Mouse (Mus musculus) embryonic facial prominence, embryonic 11.5 days (tissue): ENCODE measurements around the gene Dkk2. TPM values are rescaled to one million over a fixed set of nuclear protein-coding genes. Genes with fewer than 3 reads are reported as not detected.
A peak's percentile ranks its signal among the peaks of the same experiment; 100 is the strongest.

Source experiments
- ATAC-seq: fragments of 200-750 bp; cut with Nextera tagmentation; replicated peaks from 2 replicates; pipeline ENCODE4 v1.8.0; 2017; ENCODE audit warnings: low read depth; ENCODE audit not compliant: insufficient number of reproducible peaks, low FRiP score, low TSS enrichment
- DNase-seq: peaks from one replicate; pipeline ENCODE4 v3.0.0-alpha.2; 2015; ENCODE audit warnings: low spot score
- H3K27ac ChIP-seq: fragments of 300-500 bp; sonication (generic); replicated peaks from 2 replicates; pipeline ENCODE4 v1.5.1; 2014; ENCODE audit warnings: mild to moderate bottlenecking, low read depth, low read length, control low read depth
- H3K27me3 ChIP-seq: fragments of 300-500 bp; sonication (generic); 2 replicates; pipeline ENCODE4 v1.6.1; 2014; ENCODE audit warnings: mild to moderate bottlenecking, low read length, moderate library complexity, mixed read lengths; ENCODE audit not compliant: control insufficient read depth, insufficient read depth
- H3K36me3 ChIP-seq: fragments of 300-500 bp; sonication (generic); replicated peaks from 2 replicates; pipeline ENCODE4 v1.6.1; 2014; ENCODE audit warnings: low read depth, mild to moderate bottlenecking, low read length, moderate library complexity, mixed read lengths; ENCODE audit not compliant: control insufficient read depth, insufficient read depth
- H3K4me1 ChIP-seq: fragments of 300-500 bp; sonication (generic); 2 replicates; pipeline ENCODE4 v1.6.1; 2014; ENCODE audit warnings: low read length, mixed read lengths; ENCODE audit not compliant: control insufficient read depth, insufficient read depth
- H3K4me2 ChIP-seq: fragments of 300-500 bp; sonication (generic); 2 replicates; pipeline ENCODE4 v1.6.1; 2014; ENCODE audit warnings: low read depth, mild to moderate bottlenecking, control low read depth, low read length, moderate library complexity
- H3K4me3 ChIP-seq: fragments of 300-500 bp; sonication (generic); 2 replicates; pipeline ENCODE4 v1.5.1; 2014; ENCODE audit warnings: low read depth, low read length, control low read depth
- H3K9ac ChIP-seq: fragments of 300-500 bp; sonication (generic); replicated peaks from 2 replicates; pipeline ENCODE4 v1.6.1; 2014; ENCODE audit warnings: mild to moderate bottlenecking, control low read depth, low read length
- H3K9me3 ChIP-seq: fragments of 300-500 bp; sonication (generic); replicated peaks from 2 replicates; pipeline ENCODE4 v1.6.1; 2016; ENCODE audit warnings: mild to moderate bottlenecking, low read length, inconsistent platforms, mixed read lengths; ENCODE audit not compliant: control insufficient read depth
- WGBS: fragments of 180-500 bp; shearing (Covaris S2); extraction: QIAGEN DNeasy Blood & Tissue Kit; methylation state at CpG from one replicate; pipeline ENCODE4 v1.1.7; 2014; 5-methylcytosine and 5-hydroxymethylcytosine counted together
- polyA plus RNA-seq: library from polyadenylated mRNA; unstranded; fragments of >200 nt; fragmentation: Nextera tagmentation; extraction: Ambion mirVana; gene quantifications from 2 replicates; pipeline ENCODE4 v1.2.1, GENCODE M21; 2014

The Dkk2 gene
- polyA plus RNA-seq, 1 experiment from 2014 or later: 20.0 TPM

DNA sequence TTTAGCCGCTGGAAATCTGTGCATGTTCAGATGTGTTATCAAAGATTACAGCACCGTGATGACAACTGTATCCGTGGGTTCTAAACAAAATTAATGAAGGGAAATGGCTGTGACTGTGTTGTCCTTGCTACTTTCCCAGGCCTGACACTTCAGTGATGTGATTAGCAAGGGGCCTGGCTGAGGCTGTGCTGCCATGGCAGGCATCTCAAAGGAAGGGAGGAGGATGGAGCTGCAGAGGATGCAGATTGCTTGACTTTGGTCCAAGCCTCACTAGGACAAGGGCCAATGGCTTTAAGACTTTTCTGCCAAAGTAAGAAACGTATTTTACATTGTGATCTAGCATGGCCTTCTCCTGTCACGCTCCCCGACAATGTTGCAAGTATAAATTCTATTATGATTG is 11.2 kb downstream of the Dkk2 start:
- ATAC-seq (no peak), DNase-seq (no peak)
- 74% methylated on average over 6 of the region's 6 CpGs for WGBS

DNA sequence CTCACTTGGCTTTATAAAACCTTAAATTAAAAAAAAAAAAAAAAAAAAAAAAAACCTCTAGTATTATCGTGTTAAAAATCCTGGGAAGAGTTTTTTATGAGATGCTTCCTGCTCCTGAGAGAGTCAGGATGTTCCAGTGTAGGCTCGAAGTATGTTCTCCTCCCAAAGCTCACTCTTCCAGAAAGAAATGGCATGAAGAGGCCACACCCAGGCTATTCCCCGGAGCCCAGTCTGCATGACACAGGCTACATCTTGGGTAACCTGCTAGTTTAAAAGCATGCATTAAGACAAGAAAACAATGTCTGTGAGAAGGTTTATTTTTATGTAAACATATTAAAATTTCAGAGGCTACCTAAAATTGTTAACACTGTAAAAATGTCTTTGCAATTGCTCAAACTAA is 15.7 kb downstream of the Dkk2 start:
- no peak for DNase-seq
- no peak overlapping the region for H3K4me3 ChIP-seq
- WGBS: 80% methylated on average over 3 of the region's 3 CpGs
- H3K9ac ChIP-seq: no peak overlapping the region
- no peak overlapping the region for H3K4me2 ChIP-seq
- H3K27ac ChIP-seq: no peak overlapping the region
- no peaks in the 10 kb centered on the region for H3K27me3 ChIP-seq
- no peaks in the 10 kb centered on the region for H3K36me3 ChIP-seq
- no peaks in the 10 kb centered on the region for H3K4me1 ChIP-seq
- ATAC-seq: no peak
- no peaks in the 10 kb centered on the region for H3K9me3 ChIP-seq

More for the DNA sequence above, 11.2 kb downstream of the Dkk2 start:
- Histone ChIP-seq H3K4me2 (no peak overlapping the region), H3K9ac (no peak overlapping the region), H3K4me1 (no peaks in the 10 kb centered on the region), H3K27me3 (no peaks in the 10 kb centered on the region), H3K27ac (no peak overlapping the region), H3K36me3 (no peaks in the 10 kb centered on the region), H3K9me3 (no peaks in the 10 kb centered on the region), H3K4me3 (no peak overlapping the region)

DNA sequence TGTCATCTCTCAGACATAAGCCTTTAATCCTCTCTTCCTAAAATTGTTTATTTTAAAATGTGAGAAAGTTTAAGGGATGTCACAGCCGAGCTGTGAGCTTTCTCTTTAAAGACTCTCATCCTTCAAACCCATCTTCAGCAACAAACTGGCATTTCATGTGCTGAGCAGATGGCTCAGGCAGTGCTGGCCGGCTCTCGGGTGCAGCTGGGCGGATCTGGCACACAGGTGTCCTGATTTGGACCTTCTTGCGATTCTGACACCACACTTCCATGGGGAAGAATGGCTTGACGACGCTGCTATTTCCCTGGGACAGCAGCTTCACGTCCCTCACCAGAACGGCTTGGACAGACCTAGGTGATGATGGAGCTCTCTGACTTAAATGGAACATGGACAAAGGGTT is 17.9 kb downstream of the Dkk2 start:
- Histone ChIP-seq H3K27ac (no peak overlapping the region), H3K4me2 (no peak overlapping the region), H3K4me3 (no peak overlapping the region), H3K9me3 (no peaks in the 10 kb centered on the region), H3K36me3 (no peaks in the 10 kb centered on the region), H3K27me3 (no peaks in the 10 kb centered on the region), H3K9ac (no peak overlapping the region), H3K4me1 (no peaks in the 10 kb centered on the region)
- WGBS: 53% methylated on average over 9 of the region's 9 CpGs
- DNase-seq (no peak), ATAC-seq (no peak)

DNA sequence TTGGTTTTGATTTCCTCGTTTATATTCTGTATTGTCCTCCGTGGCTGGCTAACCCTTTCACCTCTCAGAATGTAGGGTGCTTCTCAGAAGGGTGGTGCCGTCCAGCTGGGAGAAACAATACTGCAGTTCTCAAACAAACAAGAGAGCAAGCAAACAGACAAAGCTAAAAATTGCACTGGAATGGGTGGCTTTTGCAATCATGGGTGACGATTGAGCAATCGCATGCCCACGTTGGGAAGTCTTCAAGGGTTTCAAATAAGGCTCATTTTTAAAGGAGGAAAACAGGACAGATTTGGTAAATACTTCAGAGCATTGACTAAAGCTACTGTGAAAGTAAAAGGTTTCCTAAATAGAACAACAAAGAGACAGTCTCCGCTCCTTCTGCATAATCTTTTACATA is 18.4 kb downstream of the Dkk2 start:
- Histone ChIP-seq H3K27me3 (no peaks in the 10 kb centered on the region), H3K4me1 (no peaks in the 10 kb centered on the region), H3K36me3 (no peaks in the 10 kb centered on the region), H3K27ac (no peak overlapping the region), H3K4me3 (no peak overlapping the region), H3K4me2 (no peak overlapping the region), H3K9me3 (no peaks in the 10 kb centered on the region), H3K9ac (no peak overlapping the region)
- 55% methylated on average over 7 of the region's 7 CpGs for WGBS
- DNase-seq (no peak), ATAC-seq (no peak)

DNA sequence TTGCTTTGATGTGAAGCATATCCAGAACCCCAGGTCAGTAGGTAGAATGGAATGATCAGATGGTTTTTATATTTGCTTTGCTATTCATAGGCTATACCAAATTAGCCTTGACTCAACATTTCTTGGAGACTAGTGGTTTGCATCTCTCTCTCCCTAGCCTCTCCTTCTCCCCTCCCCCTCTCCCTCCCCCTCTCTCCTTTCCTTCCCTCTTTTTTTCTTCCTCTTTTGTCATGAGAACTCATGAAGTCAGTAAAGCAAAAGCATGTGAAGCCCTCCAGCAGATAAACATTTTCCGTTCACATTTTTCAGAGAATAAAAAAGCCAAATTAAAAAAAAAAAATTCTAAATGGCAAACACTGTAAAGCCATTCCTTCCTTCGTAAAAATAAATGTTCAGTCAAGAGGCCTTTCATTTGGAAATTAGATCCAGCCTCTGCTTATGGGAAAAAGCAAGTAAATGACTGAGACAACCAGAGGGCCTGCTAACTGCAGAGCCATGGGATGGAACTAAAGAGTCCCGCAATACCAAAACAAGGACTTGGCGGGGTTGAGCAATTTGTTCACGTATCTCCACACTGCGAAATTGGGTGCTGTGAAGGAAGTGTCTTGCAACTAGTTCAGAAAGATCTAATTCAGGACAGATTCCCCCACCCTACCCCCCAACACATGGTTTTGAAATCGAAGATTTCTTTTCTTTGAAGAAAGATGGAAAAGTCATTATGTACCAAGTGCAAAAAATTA is 30.9 kb downstream of the Dkk2 start:
- Histone ChIP-seq H3K4me3 (no peak overlapping the region), H3K36me3 (no peaks in the 10 kb centered on the region), H3K27ac (no peak overlapping the region), H3K9me3 (no peaks in the 10 kb centered on the region), H3K4me2 (no peak overlapping the region), H3K4me1 (no peaks in the 10 kb centered on the region), H3K27me3 (no peaks in the 10 kb centered on the region), H3K9ac (no peak overlapping the region)
- no peak for ATAC-seq
- WGBS: 77% methylated on average over 7 of the region's 7 CpGs
- no peak for DNase-seq

DNA sequence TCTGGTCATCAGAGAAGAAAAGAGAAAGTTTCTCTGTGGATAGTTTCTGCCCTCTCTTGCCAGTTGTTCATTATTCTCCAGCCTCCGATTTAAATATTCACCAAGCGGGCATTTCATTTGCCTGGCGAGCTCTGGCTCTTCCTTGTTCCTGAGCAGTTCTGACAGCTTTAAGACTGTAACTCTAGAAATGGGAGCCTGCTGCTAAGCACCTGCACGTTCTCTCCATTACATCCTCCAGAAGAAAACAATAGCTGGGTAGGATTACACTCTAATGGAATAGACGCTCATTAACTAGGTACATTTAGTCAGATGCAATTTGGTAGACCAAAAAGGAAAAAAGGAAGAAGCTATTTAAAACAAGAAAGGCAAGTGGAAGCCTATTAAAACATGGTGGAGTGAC is 36.3 kb downstream of the Dkk2 start:
- H3K4me2 ChIP-seq: no peak overlapping the region
- H3K9ac ChIP-seq: no peak overlapping the region
- H3K27me3 ChIP-seq: no peaks in the 10 kb centered on the region
- 51% methylated on average over 5 of the region's 5 CpGs for WGBS
- no peaks in the 10 kb centered on the region for H3K36me3 ChIP-seq
- no peaks in the 10 kb centered on the region for H3K9me3 ChIP-seq
- no peak overlapping the region for H3K4me3 ChIP-seq
- ATAC-seq (no peak), DNase-seq (no peak)
- H3K27ac ChIP-seq: no peak overlapping the region
- H3K4me1 ChIP-seq: no peaks in the 10 kb centered on the region

DNA sequence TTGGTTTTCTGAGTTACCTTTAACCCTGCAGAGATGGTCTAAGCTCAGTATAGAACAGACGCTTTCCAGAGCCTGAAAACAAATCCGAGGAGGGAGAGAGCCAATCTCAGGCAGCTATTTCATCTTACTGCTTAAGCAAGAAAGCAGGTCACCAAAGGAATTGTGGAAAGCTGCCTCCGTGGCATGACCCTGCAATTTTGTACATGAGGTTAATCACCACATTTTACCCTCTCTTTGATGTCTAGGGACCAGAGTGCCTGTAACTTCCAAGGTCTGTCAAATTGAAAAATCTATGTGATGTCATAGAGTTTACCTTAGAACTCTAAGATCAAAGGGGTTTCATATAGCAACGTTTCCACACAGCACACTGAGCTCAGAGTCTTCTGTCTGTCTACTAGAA is 37.5 kb downstream of the Dkk2 start:
- WGBS: 33% methylated on average over 4 of the region's 4 CpGs
- no peak overlapping the region for H3K4me2 ChIP-seq
- H3K9ac ChIP-seq: no peak overlapping the region
- no peaks in the 10 kb centered on the region for H3K27me3 ChIP-seq
- no peak overlapping the region for H3K27ac ChIP-seq
- no peaks in the 10 kb centered on the region for H3K36me3 ChIP-seq
- no peak overlapping the region for H3K4me3 ChIP-seq
- no peaks in the 10 kb centered on the region for H3K9me3 ChIP-seq
- peak; percentile 55 for DNase-seq
- no peaks in the 10 kb centered on the region for H3K4me1 ChIP-seq
- no peak for ATAC-seq

DNA sequence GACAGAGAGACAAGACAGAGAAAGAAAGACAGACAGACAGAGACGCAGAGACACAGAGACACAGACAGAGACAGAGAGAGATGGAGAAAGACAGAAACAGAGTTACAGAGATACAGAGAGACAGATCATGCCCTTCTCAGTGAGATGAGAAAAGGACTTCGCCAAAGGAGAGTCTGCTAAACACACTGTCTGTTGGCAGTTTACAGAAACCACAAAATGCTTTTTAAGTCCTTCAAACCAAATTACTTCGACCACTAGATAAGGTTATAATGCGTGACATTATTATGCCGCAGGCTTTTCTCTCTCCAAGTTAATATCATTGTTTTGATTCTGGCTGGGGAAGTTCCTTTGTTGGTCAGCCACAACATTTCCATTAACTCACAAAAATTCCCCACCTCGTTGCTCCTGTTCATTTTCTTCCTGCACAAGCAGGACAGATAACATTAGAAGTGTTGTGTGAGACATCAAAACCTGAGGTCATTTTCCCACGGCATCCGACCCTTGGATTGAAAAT is 40.2 kb downstream of the Dkk2 start:
- WGBS: 81% methylated on average over 8 of the region's 8 CpGs
- H3K9ac ChIP-seq: no peak overlapping the region

More for the DNA sequence above, 40.2 kb downstream of the Dkk2 start:
- Histone ChIP-seq H3K27me3 (no peaks in the 10 kb centered on the region), H3K27ac (no peak overlapping the region), H3K36me3 (no peaks in the 10 kb centered on the region), H3K4me2 (no peak overlapping the region), H3K4me1 (no peaks in the 10 kb centered on the region), H3K4me3 (no peak overlapping the region), H3K9me3 (no peaks in the 10 kb centered on the region)
- ATAC-seq (no peak), DNase-seq (no peak)
